Mouse (Mus musculus) erythroblast, embryonic 14.5 days (primary cell): ENCODE measurements around the gene Ntm. TPM values are rescaled to one million over a fixed set of nuclear protein-coding genes. Genes with fewer than 3 reads are reported as not detected.

ENCODE experiments used
- H3K27me3 ChIP-seq: 2 replicates; pipeline ENCODE4 v1.6.1; 2012; ENCODE audit warnings: inconsistent platforms; ENCODE audit not compliant: control insufficient read depth
- H3K36me3 ChIP-seq: 2 replicates; pipeline ENCODE4 v1.6.1; 2012; ENCODE audit warnings: mild to moderate bottlenecking, inconsistent platforms; ENCODE audit not compliant: control insufficient read depth
- H3K4me1 ChIP-seq: 2 replicates; pipeline ENCODE4 v1.6.1; 2012; ENCODE audit warnings: inconsistent platforms; ENCODE audit not compliant: control insufficient read depth
- H3K4me3 ChIP-seq: replicated peaks from 2 replicates; pipeline ENCODE3; 2012; ENCODE audit warnings: moderate library complexity, mild to moderate bottlenecking, inconsistent platforms
- H3K9me3 ChIP-seq: 2 replicates; pipeline ENCODE4 v1.6.1; 2012; ENCODE audit warnings: low read length, inconsistent platforms, mixed read lengths; ENCODE audit not compliant: control insufficient read depth
- GATA1 ChIP-seq: IDR thresholded peaks from 2 replicates; pipeline ENCODE4 v1.6.1; 2012; ENCODE audit warnings: low read length, inconsistent platforms, mixed read lengths
- TAL1 ChIP-seq: IDR thresholded peaks from 3 replicates; pipeline ENCODE4 v1.6.1; 2012; ENCODE audit warnings: low read length, inconsistent platforms, mixed read lengths
- polyA plus RNA-seq: library from polyadenylated mRNA; stranded (reverse); fragments of >175 nt; gene quantifications from 2 replicates; pipeline ENCODE4 v1.2.3, GENCODE M21; 2012

The Ntm gene
- polyA plus RNA-seq, 1 experiment, result 0.01 TPM

DNA sequence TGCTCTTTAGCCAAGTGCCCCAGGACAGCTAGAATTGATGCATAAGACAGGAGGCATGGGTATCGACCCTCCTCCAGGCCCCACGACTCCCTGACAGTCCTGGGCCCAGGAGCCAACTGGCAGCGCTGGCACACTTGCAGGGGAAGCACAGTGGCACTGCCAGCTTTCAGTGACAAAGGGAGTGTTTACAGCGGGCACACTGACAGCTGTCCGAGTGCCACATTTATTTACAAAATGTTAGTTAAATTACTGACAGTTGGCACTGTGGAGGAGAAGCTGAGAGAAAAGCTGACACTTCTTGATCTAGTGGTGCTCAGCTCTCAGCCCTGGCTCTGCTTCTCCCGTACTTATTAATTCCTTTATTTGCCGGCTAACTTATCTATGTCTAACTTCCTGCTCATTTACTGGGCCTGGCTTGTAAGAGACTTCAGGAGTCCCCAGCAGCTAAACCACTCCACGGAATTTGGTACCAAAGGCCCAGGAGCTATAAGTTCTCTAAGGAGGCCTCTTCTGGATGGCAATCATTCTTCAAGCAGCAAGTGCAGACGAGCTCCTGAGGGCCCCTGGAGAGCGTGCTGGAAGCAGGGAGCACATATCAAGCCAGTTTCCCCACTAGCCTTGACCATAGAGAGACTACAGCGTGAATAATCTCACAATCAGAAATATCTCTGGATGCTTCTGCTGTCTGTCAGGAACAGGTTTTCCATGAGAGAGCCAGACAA is 572.0 kb downstream of the Ntm start:
- Histone ChIP-seq H3K9me3 (no peaks in the 10 kb centered on the region), H3K36me3 (no peaks in the 10 kb centered on the region), H3K4me3 (no peak overlapping the region), H3K27me3 (no peaks in the 10 kb centered on the region), H3K4me1 (no peaks in the 10 kb centered on the region)
- no peak for TF ChIP-seq GATA1
- no peak for TF ChIP-seq TAL1

DNA sequence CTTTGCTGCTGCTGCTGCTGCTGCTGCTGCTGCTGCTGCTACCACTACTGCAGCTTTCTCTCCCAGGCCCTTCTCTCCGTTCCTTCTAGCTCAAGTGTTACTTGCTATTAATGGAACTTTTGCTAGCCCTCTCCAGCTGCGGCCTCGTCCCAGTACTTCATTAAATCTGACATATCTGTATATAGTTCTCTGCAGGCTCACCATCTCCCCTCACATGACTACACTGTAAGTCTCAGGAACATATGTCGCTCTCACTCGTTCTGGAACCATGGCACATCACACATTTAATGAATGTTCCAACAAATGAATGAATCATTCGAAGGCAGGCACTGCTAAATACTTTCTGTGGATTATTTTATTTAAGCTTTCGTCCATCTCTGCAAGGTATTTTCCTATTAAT is 573.7 kb downstream of the Ntm start:
- H3K9me3 ChIP-seq, result no peaks in the 10 kb centered on the region
- H3K4me3 ChIP-seq, result no peak overlapping the region
- H3K4me1 ChIP-seq, result no peaks in the 10 kb centered on the region
- H3K36me3 ChIP-seq, result no peaks in the 10 kb centered on the region
- H3K27me3 ChIP-seq, result no peaks in the 10 kb centered on the region
- TF ChIP-seq GATA1 (no peak), TAL1 (no peak)

DNA sequence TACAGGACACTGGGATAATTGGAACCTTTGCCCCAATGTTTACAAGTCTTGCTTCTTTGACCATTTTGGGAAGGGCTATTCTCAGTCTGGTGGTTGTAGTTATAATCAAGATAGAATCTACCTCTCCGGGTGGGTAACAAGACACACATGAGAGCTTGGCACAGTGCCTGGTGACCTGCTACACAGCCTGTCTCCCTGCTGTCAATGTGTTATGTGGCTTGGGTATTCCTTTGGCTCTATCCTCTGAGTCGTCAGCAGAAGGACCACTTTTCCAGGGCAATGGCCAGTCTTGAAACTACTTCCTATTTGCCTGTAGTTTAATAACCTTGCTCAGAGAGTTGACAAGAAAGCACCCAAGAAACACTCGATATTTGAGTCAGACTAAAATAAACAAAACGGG is 575.8 kb downstream of the Ntm start:
- no peaks in the 10 kb centered on the region for H3K27me3 ChIP-seq
- H3K36me3 ChIP-seq, result no peaks in the 10 kb centered on the region
- H3K4me3 ChIP-seq, result no peak overlapping the region
- no peaks in the 10 kb centered on the region for H3K4me1 ChIP-seq
- TF ChIP-seq GATA1 (no peak), TAL1 (no peak)
- no peaks in the 10 kb centered on the region for H3K9me3 ChIP-seq

- Histone ChIP-seq H3K4me3 (no peak overlapping the region), H3K9me3 (no peaks in the 10 kb centered on the region), H3K36me3 (no peaks in the 10 kb centered on the region), H3K27me3 (no peaks in the 10 kb centered on the region), H3K4me1 (no peaks in the 10 kb centered on the region)
- TF ChIP-seq TAL1, result no peak
- no peak for TF ChIP-seq GATA1
Observed at GRCm38 (mm10) chr9:29377172-29378002, 585.6 kb downstream of the Ntm start.

DNA sequence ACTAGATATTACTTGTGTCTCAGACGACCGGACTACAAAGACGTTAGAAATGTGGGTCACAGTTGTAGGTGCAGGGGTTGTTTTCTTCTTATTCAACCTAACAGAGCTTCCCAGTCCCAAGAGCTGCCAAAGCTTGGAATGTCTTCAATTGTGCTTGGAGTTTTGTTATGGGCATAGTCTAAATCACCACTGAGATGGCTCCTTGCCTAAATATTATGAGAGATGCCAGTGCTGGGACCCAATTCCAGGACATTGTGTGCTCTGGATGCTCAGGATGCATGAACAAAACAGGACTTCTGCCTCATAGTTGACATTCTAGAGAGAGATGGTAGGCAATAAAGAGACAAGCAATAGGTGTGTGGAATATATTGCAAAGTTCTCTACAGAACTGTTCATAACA is 591.6 kb downstream of the Ntm start:
- H3K4me3 ChIP-seq, result no peak overlapping the region
- H3K4me1 ChIP-seq, result no peaks in the 10 kb centered on the region
- TF ChIP-seq TAL1, result no peak
- no peak for TF ChIP-seq GATA1
- H3K9me3 ChIP-seq, result no peaks in the 10 kb centered on the region
- H3K27me3 ChIP-seq, result no peaks in the 10 kb centered on the region
- H3K36me3 ChIP-seq, result no peaks in the 10 kb centered on the region

GRCm38 (mm10) chr9:29369621-29370020 is 593.3 kb downstream of the Ntm start:
- H3K4me3 ChIP-seq, result no peak overlapping the region
- TF ChIP-seq TAL1 (no peak), GATA1 (no peak)

DNA sequence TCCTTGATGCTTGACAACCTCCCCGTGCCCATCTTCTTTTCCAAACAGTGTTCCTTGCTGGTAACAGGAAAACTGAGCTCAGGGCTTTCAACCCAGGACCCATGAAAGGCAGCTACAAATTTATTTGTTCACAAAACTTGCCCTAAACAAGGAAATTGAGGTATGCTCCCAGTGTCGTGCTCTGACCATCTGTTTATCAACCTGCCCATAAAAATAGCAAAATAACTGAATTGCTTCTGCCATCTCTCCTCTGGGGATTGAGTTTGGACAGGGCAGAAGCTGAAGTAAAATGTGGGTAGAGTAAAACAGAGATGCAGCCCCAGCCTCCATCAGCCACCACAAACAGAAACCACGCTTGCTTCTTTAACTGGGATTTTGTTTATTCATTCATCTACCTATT is 594.6 kb downstream of the Ntm start:
- TF ChIP-seq TAL1 (no peak), GATA1 (no peak)
- Histone ChIP-seq H3K27me3 (no peaks in the 10 kb centered on the region), H3K9me3 (no peaks in the 10 kb centered on the region), H3K4me3 (no peak overlapping the region), H3K36me3 (no peaks in the 10 kb centered on the region), H3K4me1 (no peaks in the 10 kb centered on the region)

More at GRCm38 (mm10) chr9:29369621-29370020, 593.3 kb downstream of the Ntm start:
- H3K4me1 ChIP-seq, result no peaks in the 10 kb centered on the region
- H3K9me3 ChIP-seq, result no peaks in the 10 kb centered on the region
- H3K27me3 ChIP-seq, result no peaks in the 10 kb centered on the region
- H3K36me3 ChIP-seq, result no peaks in the 10 kb centered on the region

DNA sequence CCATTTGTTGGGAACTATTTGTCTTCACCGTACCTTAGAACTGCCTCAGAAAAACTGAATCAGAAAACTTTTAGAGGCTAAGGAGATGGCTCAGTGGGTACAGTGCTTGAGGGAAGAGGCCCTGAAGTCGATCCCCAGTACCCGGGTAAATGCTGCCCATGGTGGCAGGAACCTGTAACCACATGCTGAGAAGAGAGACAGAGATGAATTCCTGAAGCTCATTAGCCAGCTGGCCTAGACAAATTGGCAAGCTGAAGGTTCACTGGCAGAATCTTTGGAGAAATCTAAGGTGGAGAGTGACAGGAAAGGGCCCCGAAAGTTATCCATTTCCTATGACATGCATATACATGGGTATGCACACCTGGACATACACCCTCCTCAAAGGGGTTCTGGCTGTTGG is 605.1 kb downstream of the Ntm start:
- Histone ChIP-seq H3K27me3 (no peaks in the 10 kb centered on the region), H3K9me3 (no peaks in the 10 kb centered on the region), H3K36me3 (no peaks in the 10 kb centered on the region), H3K4me1 (no peaks in the 10 kb centered on the region), H3K4me3 (no peak overlapping the region)
- TF ChIP-seq GATA1, result no peak
- TF ChIP-seq TAL1, result no peak

DNA sequence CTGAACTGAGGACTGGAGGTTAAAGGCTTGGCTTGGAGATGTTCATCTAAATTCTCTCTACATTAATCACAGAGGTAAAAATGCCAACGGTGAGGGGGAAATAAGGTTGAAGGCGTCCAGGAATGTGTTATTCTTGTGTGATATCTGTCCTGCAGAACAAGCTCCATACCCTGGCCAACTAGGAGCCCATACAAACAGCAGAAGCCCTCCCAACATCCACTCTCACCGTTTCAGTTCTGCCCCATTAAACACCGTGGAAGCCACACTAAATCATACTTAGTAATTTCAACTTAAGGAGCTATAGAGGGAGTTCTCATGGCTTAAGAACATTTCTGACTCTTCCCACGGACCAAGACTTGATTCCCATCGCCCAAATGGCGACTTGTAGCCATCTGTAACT is 620.6 kb downstream of the Ntm start:
- Histone ChIP-seq H3K36me3 (no peaks in the 10 kb centered on the region), H3K4me1 (no peaks in the 10 kb centered on the region), H3K4me3 (no peak overlapping the region), H3K9me3 (no peaks in the 10 kb centered on the region), H3K27me3 (no peaks in the 10 kb centered on the region)
- TF ChIP-seq TAL1, result no peak
- no peak for TF ChIP-seq GATA1
